Mouse (Mus musculus) spleen, adult 18-20 months (tissue): ENCODE measurements around the gene Btbd35f3.
"Not testable (repeated sequence)": the region's sequence is repeated elsewhere in the genome, so short reads cannot be mapped to it uniquely, and the experiment has no call there.

Experiments
- DNase-seq, 2 experiments: peaks; one replicate each; pipeline ENCODE4 v3.0.0; 2022; ENCODE audit warnings: mixed read lengths in 2 of 2

Btbd35f3 gene

DNA sequence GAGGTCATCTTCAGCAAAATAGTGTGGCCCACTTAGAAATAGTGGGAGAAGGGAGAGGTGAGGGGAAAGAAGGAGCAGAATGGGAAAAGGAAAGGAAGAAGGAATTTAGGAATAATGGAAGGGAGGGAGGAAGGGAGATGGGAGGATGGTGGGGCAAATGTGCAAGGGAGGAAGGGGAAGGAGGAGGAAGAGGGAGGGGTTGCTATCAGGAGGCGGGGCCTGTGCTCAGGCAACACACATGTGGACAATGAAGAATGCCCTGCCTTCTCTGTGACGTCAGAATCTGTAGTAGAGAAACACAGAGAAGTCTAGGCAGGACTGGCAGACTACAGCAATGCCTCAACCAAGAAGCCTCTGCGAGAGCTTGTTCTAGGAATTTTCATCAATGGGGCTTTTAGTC lies at the start of gene Btbd35f3:
Btbd35f3 (plus strand) TSS at position 301 of the 400 bp plus-strand sequence.
- DNase-seq = not testable (repeated sequence)
